Mouse (Mus musculus) megakaryocyte, embryonic 14.5 days (primary cell): ENCODE measurements around the gene Ndufa9.

Experiments used
- FLI1 ChIP-seq: IDR thresholded peaks from 2 replicates; pipeline ENCODE4 v1.6.1; 2012; ENCODE audit warnings: low read length, inconsistent platforms, mixed read lengths
- GATA1 ChIP-seq: IDR thresholded peaks from 3 replicates; pipeline ENCODE4 v1.6.1; 2012; ENCODE audit warnings: mixed read lengths, low read length, inconsistent platforms, borderline replicate concordance

DNA sequence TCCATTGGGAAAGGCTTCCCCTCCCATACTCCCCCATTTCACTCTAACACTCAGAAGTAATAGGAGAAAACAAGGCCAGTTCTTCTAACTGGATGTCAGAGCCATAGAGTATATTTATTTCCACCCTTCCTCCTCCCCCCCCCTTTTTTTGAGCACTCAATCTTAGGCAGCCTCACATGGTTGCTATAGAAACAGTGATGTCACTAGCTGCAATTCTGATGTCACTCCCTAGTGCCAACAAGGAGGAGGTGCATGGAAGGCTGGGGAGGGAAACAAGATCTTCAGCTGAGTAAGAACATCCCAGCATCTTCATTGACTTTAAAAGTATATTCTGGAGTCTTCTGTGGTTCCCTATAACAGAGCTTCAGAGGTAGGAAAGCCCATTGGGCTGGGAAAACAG lies 3.9 kb upstream of the Ndufa9 start, which contains the start of gene Akap3:
- TF ChIP-seq GATA1, result no peak
- no peak for TF ChIP-seq FLI1
